Mouse (Mus musculus): ENCODE results near the gene Zfp800.

DNA sequence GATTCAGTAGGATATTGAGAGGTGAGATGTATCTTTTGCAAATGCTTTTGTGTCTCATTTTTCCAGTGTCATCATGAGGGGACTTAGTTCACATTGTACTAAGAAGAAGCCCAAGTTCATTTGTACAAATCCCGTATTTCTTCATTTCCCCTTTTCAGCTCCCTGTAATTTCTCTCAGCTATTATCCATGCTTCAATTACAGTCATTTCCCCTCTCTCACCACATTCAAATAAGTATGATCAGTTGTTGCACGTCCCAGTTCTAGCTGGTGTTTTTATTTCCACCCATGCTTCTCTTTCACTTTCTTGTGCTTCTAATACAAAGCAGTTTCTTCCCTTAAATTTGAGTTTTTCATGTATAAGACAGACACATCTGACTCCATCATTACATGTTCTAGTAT is 91.1 kb downstream of the Zfp800 start:
- TF ChIP-seq CTCF (IDR thresholded peaks at IDR 0.05; ENCODE audit: low read depth, low read length) (no peak), GATA1 (IDR thresholded peaks at IDR 0.05; ENCODE audit: borderline replicate concordance, low read length) (no peak), GATA2 (IDR thresholded peaks at IDR 0.05; ENCODE audit: borderline replicate concordance, low read depth, low read length) (no peak), TAL1 (conservative IDR thresholded peaks at IDR 0.05; ENCODE audit: low read depth, low read length) (no peak)
